Mouse (Mus musculus) large intestine, adult 2 months (tissue): ENCODE measurements around the gene Slc3a2. TPM values are rescaled to one million over a fixed set of nuclear protein-coding genes. Genes with fewer than 3 reads are reported as not detected.

Source experiments
- DNase-seq: peaks from one replicate; pipeline ENCODE4 v3.0.0-alpha.2; 2012; ENCODE audit warnings: low read depth, low spot score
- WGBS: fragments of 180-500 bp; shearing (Covaris S2); methylation state at CpG from one replicate; pipeline ENCODE4 v1.1.7; 2018; 5-methylcytosine and 5-hydroxymethylcytosine counted together
- polyA plus RNA-seq: library from polyadenylated mRNA; depleted of rRNA; stranded (reverse); fragments of >200 nt; gene quantifications from 2 replicates; pipeline ENCODE4 v1.2.3, GENCODE M21; 2012; rRNA removed

Gene Slc3a2
- 194 and 323 TPM in 2 replicates for polyA plus RNA-seq

DNA sequence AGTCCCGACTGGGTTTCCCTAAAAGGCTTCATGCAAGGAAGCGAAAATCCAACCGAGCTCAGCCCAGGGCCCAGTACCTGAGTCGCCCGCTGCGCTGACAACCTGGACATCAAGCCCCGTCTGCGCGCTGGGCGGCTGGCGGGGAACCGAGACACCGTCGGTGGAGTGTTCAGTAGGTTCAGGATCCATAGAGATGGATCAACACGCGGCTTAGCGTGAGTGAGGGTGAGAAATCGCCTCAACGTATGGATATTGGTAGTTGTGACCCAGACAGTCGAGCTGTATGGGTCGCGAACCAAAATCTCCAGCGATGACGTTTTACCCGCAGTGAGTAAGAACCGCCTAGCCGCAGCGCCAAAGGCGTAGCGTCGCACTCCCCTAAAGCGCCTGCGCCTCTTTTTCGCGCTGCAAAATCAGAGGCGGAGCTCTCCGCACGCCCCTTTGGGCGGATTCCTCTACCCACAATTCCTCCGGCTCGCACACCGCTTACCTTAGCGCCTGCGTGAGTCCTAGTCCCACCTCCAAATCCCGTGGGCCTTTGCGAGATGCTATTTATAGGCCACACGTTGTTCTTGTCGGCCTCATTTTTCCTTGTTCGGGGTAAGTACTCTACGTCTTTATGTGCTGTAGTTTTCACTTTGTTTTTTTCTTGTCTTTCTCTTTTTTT, at the start of gene Slc3a2:
Gene Slc3a2, minus strand, starts transcription at position 463 of the 667 bp plus-strand sequence.
- under 1% methylated on average over 50 of the region's 50 CpGs for WGBS

DNA sequence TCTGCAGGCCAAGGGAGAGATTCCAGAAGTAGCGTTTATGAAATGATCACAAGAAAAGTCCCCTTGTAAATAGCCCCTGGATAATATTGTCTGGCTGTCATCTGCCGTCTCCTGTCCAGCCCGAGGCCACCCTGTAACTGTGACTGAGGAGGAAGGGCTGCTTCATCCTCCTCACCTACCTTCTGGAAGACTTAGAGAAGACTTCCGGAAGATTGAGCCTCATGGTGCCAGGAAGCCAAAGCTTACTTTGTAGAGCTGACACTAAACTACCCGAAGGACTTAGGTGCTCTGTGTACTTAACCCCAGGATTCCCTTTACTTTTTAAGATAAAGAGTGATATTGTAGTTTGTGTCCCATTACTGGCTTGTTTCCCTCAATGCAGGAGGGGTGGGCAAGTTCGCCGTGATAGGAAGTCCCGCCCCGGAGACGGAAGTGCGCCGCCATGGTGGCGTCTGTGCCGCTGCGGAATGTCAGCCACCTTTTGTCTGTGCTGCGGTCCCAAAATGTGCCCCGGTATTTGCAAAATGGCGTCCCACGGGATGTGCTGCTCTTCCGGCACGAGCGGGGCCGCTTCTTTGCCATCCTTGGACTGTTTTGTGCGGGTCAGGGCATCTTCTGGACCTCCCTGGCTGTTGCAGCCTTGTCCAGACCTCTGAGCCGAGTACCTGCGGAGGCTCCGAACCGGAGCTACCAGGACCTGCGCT, 47.5 kb upstream of the Slc3a2 start, which contains the start of gene Tmem223:
Gene Tmem223, plus strand, starts transcription at position 430 of the 704 bp plus-strand sequence.
- DNase-seq, result peak; percentile 52
- WGBS, result 10% methylated on average over 29 of the region's 29 CpGs

More for the DNA sequence above, at the start of gene Slc3a2:
- DNase-seq, result peak; percentile 95

DNA sequence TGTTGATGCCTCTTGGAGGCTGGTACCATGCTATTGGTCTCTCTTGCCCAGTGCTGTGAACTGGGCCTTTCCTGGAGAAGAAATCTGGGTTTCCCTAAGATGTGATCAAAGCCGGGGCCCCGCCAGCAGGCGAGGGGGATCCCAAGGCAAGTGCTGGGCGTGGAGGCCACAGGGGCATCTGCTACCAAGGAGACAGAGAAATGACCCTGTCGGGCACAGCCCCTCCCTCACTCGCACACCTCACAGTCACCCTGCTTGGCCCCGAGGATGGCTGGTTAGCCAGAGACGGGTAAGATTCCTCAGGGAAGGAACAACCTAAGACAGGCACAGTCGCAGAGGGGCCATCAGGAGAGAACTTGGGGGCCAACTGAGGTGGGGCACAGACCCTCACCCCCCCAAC, 42.4 kb upstream of the Slc3a2 start:
- DNase-seq, result no peak
- WGBS, result 96% methylated on average over 9 of the region's 9 CpGs

DNA sequence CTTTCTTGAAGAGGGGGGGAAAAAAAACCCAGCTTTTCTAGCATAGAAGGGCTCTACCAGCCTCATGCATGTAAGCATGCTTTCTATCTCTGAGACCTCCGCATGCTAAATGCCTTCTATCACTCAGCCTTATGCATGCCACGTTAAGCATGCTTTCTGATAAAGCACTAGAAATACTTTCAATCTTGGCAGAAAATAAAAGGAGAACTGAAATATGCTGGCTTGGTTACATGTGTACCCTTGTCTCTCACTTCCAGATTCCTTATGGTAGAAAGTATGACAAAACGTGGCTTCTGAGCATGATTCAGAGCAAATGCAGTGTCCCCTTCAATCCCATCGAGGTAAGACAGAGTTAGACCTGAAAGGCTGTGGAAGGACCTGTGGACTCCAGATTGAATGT, 40.1 kb upstream of the Slc3a2 start:
- no peak for DNase-seq
- 84% methylated on average over 4 of the region's 4 CpGs for WGBS

DNA sequence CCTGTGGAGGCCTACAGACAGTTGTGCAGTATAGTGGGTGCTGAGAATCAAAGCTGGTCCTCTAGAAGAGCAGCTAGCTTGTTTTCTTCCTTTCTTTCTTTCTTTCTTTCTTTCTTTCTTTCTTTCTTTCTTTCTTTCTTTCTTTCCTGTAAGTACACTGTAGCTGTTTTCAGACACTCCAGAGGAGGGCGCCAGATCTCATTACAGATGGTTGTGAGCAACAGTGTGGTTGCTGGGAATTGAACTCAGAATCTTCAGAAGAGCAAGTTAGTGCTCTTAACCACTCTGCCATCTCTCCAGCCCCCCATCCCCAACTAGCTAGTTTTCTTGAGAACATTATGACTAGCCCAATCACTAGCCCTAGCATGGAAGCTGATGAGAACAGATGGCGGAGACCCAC, 37.6 kb upstream of the Slc3a2 start:
- DNase-seq, result no peak
- 93% methylated on average over 2 of the region's 2 CpGs for WGBS

DNA sequence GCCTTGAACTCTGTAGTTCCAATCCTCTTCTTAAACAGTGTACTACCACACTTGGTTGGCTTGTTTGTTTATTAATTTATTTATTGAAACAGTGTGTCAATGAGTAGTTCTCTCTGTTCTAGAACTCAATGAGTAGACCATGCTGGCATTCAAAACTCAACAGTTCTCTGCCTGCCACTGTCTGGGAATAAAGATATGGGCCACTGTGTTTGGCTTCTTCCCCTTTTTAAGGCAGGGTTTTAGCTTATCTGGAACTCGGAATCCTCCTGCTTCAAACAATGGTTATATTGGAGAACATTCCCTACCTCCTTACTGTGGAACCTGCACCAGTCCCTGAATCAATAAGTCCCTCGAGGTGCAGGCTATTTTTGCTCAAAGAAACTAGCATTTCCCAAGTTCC, 35.7 kb upstream of the Slc3a2 start:
- 70% methylated on average over 2 of the region's 2 CpGs for WGBS

DNA sequence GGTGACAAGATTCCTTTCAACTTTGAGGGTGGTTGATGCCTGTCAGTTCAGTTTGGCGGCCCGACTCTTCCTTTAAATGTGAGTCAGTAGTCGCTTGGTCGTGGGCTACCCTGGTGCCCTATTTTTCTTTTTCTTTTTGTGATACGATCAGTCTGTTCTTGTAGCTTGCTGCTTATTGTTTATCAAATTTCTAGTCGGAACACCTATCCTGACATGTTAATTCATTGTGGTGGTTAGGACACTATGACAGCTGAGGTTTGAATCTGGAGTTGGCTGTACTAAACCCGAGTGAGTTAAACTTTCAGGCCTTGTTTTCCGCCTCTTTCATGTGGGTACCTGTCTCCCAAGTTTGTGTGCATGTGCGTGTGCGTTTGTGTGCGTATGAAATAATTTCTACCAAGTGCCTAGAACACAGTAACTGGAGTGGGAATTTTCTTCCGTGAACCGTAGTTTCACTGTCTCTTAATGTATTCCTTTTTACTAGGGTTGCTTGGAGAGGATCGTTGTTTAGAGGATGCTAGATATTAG, 34.4 kb upstream of the Slc3a2 start:
- no peak for DNase-seq
- WGBS, result 1% methylated on average over 14 of the region's 14 CpGs

More for the DNA sequence above, 35.7 kb upstream of the Slc3a2 start:
- DNase-seq, result no peak

DNA sequence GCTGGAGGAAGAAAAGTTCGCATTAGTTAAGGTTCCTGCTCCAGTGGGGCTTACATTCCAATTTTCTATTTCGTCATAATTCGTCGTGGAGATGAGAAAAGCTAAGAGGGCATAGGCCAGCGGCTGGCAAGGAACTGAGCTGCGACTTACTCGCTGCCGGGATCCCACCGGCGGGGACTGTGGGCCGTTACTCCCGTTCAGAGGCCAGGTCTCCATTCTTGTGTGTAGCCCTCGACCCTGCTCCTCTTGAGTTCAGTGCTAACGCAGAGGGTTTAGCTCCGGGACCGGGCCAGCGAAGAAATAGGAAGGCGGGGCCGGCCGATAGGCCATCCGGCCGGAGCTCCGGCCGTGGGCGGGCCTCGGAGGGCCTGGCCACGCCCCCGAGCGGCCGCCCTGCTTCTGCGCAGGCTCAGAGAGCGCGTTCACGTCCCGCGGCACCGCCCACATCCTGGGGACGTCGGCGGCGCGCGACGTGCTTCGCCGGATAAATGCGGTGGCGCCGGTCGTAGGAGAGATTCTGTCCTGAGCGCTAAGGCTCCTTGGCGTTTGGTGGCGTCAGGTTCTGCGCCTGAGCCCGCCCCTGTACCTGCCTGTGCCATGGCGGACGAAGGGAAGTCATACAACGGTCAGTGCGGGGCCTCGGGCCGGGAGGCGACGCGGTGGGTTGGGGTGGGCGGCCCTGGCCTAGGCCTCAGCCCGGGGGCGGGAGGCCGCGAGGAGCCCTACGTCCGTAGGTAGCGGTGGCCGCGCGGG, 33.6 kb upstream of the Slc3a2 start, which contains the start of gene Nxf1:
Gene Nxf1, plus strand, starts transcription at position 439 of the 753 bp plus-strand sequence.
- WGBS, result under 1% methylated on average over 75 of the region's 75 CpGs
- peak; percentile 67 for DNase-seq

DNA sequence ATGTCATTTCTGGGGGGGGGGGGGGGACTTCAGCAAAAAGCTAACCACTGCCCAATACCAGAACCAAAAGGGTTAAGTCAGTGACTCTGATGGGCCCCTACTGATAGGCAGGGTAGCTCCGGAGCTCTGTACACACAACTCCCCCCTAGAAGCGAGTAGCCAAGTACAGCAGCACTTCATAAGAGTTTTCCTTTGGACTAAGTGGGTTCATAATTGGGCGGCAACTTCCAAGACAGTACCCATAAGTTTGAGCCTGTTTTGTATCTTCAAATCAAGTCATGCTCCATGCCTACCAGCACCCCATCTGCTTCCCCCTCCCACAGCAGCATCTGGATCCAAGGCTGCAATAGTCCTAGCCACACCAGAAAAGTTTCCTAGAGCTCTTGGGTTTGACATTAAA, 32.5 kb upstream of the Slc3a2 start:
- WGBS, result 57% methylated on average over 3 of the region's 3 CpGs
- no peak for DNase-seq

DNA sequence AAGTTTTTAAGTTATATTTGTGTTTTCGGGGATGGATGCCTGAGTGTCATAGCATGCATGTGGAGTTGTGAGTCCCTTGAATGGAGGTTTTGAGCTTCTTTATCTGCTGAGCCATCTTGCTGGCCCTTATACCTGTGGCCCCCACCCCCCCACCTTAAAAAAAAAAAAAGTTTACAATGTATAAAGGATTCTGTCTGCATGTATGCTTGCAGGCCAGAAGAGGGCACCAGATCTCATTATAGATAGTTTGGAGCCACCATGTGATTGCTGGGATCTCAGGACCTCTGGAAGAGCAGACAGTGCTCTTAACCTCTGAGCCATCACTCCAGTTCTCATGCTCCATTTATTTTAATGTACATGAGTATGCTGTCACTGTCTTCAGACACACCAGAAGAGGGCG, 24.2 kb upstream of the Slc3a2 start:
- 69% methylated on average over 2 of the region's 2 CpGs for WGBS

DNA sequence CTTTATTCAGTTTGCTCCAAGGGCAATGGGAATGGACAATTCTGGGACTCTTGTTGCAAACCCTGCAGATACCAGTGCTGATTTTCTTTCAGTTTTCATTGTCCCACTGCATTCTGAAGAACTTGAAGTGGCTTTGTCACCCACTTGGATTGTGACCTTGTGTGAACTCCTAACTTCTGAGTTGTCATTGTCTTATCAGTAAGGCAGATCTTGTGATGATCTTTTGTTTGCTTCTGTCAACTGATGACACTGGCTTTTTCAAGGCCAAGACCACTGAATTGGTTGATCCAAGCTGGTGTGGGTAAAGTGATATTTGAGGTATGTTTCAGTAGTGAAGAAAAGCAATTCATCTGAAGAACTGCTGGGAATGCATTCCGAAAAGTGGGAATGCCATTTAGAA, 22.2 kb upstream of the Slc3a2 start:
- no peak for DNase-seq
- WGBS, result 89% methylated on average over 1 of the region's 1 CpGs

More for the DNA sequence above, 24.2 kb upstream of the Slc3a2 start:
- DNase-seq, result no peak

DNA sequence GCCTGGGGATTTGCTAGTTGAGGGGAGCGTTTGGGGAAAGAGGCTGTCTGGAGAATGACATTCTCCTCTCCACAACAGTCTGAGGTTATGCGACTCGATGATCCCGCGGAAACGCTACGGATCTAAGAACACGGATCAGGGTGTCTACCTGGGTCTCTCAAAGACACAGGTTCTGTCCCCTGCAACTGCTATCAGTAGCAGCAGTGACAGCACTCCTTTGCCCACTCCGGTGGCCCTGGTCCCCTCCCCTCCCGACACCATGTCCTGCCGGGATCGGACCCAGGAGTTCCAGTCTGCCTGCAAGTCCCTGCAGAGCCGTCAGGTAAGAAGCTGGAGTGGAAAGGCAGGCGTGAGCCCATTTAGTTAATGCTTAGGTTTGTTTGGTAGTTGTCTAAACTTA, 19.0 kb upstream of the Slc3a2 start:
- WGBS, result 2% methylated on average over 14 of the region's 14 CpGs

DNA sequence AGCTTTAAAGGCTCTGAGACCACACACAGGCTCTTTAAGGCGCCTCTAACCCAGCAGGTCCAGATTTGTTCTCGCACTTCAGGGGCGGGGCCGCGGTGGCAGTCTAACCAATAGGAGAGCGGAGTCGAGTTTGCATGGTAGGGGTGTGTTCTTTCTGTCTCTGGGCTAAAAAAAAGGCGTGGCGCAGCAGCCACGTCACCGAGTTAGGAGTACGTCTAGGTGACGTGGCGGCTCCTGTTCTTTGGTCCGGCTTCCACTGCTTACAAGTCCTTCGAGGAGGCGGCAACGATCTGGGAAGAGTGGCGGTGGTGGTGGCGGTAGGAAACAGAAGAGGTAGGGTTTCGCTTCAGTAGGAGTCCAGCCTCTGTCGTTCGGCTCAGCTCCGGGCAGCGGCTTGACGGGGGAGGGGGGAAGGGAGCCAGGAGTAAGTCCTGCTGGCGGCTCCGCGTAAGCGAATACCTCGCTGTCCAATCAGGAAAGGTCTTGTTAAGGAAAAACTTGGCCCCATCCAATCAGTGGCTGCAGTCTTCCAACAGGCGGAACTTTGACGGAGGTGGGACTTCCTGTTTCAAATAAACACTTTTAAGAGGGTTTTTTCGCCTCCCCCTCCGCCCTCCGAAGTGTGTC, 18.2 kb upstream of the Slc3a2 start, which contains the start of gene Stx5a:
Gene Stx5a, plus strand, starts transcription at position 171 of the 627 bp plus-strand sequence.
- under 1% methylated on average over 36 of the region's 36 CpGs for WGBS
- DNase-seq, result peak; percentile 95

More for the DNA sequence above, 19.0 kb upstream of the Slc3a2 start:
- DNase-seq, result no peak

DNA sequence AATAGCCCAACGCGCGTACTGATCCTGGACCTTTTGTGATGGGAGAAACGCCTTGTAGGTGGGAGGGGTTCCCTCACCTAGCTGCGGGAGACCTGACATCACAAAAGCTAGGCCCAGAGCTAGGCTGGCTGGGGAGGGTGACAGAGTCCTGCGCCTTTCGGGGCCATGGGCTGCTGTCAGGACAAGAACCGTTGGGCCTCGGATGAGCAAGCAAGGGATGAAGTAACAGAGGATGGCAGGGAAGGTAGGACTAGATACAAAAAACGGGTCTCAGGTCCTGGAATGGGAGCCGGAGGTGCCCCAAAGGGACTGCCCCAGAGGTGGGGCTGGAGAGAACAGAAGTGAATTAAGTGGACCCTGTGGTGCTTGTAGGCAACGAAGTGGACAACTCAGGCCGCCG, 17.4 kb upstream of the Slc3a2 start, which contains the start of gene 1700092M07Rik:
Gene 1700092M07Rik, plus strand, starts transcription at position 116 of the 400 bp plus-strand sequence.
- WGBS, result 56% methylated on average over 14 of the region's 14 CpGs
- DNase-seq, result no peak

DNA sequence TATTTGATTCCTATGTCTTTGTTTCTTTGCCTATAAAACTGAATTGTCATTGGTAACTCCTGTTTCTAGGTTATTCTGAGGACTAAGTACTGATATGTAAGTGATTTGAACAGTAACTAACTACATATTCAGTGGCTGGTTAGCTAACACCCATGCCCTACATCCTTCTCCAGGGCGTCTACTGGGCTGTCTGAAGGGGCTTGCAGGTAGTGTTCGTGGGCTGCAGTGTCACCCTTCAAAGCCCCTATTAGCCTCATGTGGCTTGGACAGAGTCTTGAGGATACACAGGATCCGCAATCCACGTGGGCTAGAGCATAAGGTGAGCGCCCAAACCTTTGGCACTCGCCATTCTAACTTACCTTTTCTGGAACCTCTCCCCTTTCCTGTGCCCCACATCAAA, 16.5 kb upstream of the Slc3a2 start:
- no peak for DNase-seq
- 95% methylated on average over 6 of the region's 6 CpGs for WGBS

DNA sequence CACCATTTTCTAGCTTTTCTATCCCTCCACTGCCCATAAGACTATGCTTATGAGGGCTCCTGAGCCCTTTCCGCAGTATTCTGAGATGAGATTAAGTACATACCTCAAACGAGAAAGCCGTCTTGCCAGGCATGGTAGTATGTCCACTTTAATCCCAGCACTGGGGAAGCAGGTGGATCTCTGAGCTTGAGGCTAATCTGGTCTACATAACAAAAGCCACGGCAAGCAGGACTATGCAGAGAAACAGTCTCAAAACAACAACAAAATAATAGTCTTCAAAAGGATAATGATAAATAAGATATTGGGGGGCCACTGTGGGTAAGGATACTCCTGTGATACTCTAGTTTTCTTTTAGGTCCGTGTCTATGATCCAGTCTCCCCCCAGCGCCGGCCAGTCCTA, 15.7 kb upstream of the Slc3a2 start:
- no peak for DNase-seq
- 89% methylated on average over 7 of the region's 7 CpGs for WGBS

DNA sequence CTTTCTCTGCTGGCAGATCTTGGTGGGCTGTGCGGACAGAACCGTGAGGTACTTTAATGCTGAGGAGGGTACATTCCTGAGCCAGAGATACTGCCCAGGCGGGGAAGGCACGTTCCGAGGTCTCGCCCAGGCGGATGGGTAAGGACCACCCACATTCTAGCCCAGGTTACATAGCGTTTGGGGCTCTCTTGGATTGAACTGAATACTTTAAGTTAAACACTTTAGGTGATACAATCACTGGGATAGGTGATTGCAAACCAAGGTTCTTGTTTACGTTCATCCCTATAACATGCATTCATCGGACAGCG, 12.9 kb upstream of the Slc3a2 start:
- DNase-seq, result no peak
- under 1% methylated on average over 11 of the region's 11 CpGs for WGBS

DNA sequence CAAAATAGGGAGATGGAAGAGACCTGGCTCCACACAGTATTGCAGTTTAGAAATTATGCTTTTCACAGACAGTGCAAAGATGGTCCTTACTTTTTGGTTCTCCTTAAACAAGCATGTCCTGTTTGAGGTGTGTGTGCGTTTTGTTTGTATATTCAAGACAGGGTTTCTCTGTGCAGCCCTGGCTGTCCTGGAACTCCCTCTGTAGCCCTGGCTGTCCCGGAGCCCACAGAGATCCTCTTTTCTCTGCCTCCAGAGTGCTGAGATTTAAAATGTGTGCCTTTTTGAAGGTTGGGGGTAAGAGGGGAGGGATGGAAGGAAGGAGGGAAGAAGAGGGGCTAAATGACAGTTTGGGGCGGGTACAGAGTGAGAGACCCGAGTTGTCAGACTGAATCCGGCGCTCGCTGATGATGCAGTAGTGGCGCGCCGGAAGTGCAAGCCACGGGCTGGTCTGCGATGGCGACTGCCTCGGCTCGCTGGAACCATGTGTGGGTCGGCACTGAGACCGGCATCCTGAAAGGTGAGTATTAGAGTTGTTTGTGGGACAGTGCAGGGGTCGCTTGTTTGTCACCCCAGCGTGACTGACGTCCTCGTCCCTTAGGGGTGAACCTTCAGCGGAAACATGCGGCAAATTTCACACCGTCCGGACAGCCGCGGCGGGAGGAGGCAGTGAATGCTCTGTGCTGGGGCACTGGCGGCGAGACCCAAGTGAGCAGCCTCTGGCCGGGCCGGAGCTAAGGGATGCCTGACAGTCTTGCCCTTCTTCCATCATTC, 12.4 kb upstream of the Slc3a2 start, which contains the start of gene Wdr74:
Gene Wdr74, plus strand, starts transcription at position 439 of the 771 bp plus-strand sequence.
- DNase-seq, result peak; percentile 78

DNA sequence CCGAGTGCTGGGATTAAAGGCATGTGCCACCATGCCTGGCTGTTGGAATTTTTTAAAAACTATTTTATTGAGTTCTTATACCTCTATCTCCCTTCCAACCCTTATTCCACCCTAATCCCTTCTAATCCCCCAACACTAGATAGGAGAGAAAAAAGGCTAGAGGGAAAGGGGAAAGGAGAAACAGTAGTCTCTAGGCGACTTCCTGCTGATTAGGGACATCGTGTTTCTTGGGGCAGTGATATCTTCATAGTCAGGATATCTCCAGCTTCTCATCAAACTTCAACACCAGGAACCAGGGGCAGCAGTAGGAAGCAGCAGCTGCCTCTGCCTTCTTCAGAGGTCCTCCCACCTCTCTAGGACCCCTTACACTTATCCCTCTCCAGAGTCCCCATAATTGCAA, 11.2 kb upstream of the Slc3a2 start:
- WGBS, result 74% methylated on average over 3 of the region's 3 CpGs

More for the DNA sequence above, 12.4 kb upstream of the Slc3a2 start, which contains the start of gene Wdr74:
- under 1% methylated on average over 32 of the region's 32 CpGs for WGBS

More for the DNA sequence above, 11.2 kb upstream of the Slc3a2 start:
- no peak for DNase-seq
